Mouse (Mus musculus): ENCODE results near the gene Fbxo9. TPM values are rescaled to one million over a fixed set of nuclear protein-coding genes. Genes with fewer than 3 reads are reported as not detected.
A peak's percentile ranks its signal among the peaks of the same experiment; 100 is the strongest.
"Not testable (repeated sequence)": the region's sequence is repeated elsewhere in the genome, so short reads cannot be mapped to it uniquely, and the experiment has no call there.

Gene Fbxo9
- total RNA-seq, 2 experiments from 2014 or later = 99.6 to 99.8 TPM

DNA sequence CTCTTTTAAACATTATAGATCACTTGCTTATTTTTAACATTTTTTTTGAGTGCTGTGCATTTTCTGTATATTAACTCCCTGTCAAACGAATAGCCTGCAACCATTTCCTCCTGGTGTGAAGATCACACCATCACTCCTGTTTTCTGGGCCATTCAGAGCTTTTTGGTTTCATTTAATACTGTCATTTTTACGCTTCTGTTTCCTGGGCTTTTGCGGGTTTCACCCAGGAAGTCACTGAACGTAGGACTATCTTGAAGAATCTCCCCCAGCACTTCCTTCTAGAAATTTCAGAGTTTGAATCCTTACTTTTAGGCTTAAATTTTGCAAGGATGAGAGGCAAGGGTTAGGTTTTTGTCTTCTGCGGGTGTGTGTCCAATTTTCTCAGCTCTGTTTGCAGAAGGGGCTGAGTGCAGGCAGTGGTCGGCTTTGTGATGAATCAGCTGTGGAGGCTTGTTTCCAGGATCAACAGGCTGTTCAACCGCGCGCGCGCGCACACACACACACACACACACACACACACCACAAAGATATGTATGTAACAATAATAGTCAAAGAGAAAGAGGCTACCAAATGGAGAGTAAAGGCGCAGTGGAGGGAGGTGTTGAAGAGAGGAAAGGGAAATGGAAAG, 35.0 kb downstream of the Fbxo9 start:
- DNase-seq (ENCODE audit: low spot score in 2 of 2) = no peak

DNA sequence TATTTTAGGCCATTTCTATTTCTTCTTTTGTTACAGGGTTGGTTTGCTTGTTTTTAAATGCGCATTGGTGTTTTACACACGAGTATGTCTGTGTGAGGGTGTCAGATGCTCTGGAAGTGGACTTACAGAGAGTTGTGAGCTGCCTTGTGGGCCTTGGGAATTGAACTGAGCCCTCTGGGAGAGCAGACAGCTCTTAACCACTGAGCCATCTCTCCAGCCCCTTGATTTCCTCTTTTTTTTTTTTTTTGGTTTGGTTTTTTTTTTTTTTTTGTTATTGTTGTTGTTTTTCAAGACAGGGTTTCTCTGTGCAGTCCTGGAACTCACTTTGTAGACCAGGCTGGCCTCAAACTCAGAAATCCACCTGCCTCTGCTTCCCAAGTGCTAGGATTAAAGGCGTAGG, 35.6 kb downstream of the Fbxo9 start:
- not testable (repeated sequence) for DNase-seq (ENCODE audit: low spot score in 2 of 2)

- no peak for DNase-seq (ENCODE audit: low spot score in 2 of 2)
Observed at GRCm38 (mm10) chr9:78071626-78072025, 37.2 kb downstream of the Fbxo9 start.

DNA sequence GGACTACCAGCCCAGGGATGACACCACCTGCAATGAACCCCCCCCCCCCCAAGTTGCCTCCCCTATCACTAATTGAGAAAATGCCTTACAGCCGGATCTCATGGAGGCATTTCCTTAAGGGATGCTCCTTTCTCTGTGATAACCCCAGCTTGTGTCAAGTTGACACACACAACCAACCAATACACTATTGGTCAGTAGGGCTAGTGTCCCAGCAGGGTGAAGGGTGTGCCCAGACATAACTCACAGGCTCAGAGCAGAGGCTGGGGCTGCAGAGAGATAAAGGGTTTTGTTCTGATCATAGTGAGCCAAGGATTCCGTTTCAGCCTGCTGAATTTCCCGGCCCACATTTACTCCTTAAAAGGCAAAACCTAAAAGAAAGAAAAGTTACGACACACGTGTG, 38.4 kb downstream of the Fbxo9 start:
- DNase-seq (ENCODE audit: low spot score in 2 of 2) = no peak

DNA sequence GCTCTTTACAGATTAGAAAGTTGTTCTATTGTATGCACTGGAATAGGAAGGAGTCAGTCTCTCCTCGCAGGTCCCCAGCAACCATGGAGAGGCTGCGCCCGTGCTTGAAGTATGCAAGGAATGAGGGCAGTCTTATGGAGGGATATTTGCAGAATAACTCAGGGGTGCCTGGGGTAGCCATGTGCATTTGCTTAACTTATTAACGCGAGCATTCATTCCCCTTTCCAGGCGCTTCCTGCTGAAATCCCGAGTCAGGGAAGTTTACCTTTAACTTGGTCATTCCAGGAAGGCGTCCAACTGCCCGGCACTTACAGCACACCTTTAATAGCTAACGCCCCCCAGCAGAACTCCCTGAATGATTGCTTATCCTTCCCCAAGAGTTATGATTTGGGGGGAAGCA, 44.7 kb downstream of the Fbxo9 start:
- no peak for DNase-seq (ENCODE audit: low spot score in 2 of 2)

DNA sequence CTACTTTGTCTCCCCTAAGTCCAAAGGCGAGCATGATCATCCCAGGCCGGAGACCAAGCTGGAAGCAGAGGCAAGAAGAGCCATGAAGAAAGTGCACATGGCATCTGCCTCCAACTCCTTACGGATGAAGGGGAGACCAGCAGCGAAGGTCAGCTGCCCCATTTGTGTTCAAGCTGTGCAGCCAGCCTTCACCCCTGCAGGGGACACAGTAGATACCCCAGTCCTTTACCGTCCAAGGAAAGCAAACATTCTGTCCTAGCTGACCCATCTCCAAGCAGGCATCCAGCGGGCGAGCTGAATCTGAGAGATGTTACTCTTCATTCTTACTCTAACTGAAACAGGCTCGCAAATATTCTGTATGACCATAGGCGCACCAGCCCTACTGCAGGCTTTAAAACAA, 46.5 kb downstream of the Fbxo9 start:
- no peak for DNase-seq (ENCODE audit: low spot score in 2 of 2)

DNA sequence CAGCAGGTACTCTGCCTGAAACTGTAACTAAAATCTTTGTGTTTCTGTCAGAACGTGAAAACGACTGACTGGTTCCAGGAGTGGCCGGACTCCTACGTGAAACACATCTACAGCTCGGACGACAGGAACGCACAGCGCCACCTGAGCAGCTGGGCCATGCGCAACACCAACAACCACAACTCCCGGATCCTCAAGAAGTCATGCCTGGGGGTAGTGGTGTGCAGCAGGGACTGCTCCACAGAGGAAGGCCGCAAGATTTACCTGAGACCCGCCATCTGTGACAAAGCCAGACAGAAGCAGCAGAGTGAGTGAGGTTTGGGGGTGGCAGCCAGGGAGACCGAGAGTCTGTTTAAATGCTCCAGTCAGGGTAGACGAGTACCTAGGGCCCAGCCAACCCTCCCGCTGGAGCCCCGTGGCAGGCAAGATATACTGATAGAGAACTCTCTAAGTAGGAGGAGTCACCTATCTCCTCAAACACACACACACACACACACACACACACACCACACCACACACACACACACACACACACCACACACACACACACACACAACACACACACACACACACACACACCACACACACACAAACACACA, 49.2 kb downstream of the Fbxo9 start:
- DNase-seq (ENCODE audit: low spot score in 2 of 2) = no peak

DNA sequence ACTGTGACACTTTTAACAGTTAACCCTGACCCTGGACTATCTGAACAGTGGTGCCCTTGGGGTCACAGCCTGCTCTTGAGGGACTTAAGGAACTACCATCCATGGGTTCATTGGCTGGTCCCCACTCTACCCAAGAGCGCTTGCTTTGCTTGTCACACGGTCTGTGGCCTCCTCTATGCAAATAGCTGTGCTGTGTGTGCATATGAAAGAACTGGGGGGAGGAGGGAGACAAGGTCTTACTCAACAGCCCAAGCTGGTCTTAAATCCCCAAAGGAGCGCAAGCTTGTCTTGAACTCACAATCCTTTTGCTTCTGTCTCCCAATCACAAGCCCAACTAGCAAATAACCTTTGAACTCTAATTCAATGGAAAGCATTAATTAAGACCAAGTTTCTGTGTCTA, 54.6 kb downstream of the Fbxo9 start:
- DNase-seq (ENCODE audit: low spot score in 2 of 2) = no peak

DNA sequence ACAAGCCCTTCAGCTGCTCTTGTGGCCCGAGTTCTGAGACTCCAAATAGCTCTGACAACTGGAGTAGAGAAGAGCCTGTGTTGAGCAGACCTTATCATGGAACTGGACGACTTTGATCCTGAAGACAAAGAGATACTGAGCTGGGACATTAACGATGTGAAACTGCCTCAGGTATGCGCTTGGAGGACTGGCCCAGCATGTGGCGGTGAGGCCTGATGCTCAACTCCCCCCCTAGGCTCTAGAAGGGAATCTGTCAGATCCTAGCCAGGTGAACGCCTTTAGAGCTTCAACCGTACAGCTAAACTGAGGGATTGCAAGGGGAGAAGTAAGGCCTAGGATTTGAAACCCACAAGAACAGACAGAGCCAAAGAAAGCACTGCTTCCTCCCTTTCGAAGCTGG, 55.0 kb downstream of the Fbxo9 start:
- no peak for DNase-seq (ENCODE audit: low spot score in 2 of 2)

DNA sequence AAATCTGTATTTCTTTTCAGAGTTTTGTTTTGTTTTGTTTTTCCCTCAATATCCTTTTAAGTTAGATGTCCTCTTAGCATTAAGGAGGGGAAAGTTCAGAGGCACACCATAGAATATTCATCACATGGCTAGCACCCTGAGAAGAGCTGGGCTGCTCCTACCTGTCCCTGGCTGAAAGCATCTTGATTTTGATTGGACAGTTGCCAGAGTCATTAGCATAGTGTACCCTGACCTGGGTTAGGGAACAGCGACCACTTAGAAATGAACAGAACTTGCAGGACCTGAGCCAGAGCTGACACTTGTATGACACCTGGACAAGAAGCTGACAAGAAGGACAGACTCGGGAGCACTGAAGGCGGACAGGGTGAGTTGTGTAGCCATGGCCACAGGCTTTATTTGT, 57.2 kb downstream of the Fbxo9 start, which contains the start of gene Gcm1:
Gene Gcm1, plus strand, starts transcription at position 248 of the 400 bp plus-strand sequence.
- no peak for DNase-seq (ENCODE audit: low spot score in 2 of 2)

DNA sequence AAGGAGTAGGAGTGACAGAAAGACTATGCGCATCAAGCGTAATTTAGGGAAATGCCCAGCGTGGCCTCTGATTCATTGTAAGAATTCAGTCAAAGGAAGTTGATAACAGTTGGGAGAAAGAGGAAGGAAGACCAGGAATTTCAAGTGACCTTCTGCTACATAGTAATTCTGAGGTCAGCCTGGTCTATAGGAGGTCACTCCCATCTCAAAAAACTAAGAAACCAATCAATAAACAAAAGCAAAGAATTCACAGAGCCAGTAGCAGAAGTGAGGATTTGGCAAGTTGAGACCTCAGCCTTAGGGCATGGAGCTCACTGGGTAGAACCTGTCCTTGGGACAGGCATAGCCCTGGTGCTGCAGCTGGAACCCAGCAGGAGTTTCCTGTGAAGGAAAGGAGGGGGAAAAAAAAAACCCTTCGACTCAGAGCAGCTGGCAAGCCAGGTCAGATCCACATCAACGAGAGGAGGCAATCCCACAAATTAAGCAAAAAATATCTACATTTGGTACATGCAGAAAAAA, 58.4 kb downstream of the Fbxo9 start:
- no peak for DNase-seq (ENCODE audit: low spot score in 2 of 2)

- DNase-seq (ENCODE audit: low spot score in 2 of 2) = no peak
Observed at GRCm38 (mm10) chr9:78046755-78047154, 62.1 kb downstream of the Fbxo9 start.

DNA sequence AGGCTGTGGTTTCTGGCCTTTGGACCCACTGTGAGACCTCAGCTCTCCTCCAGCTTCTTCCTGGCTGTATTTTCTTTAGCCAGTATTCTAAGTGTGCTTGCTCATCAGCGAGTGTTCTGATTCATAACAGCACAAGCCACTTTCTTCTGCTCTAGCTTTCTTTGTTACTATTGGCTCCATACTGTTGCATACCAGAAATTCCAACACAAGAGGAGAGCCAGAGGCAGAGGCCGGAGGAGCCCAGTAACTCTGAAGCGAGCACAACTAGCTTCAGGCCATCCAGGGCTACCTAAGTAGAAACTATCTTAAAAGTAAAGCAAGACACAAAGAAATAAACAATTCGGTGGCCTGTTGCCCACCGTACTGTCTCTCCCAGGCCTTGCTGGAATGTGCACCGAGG, 63.7 kb downstream of the Fbxo9 start:
- no peak for DNase-seq (ENCODE audit: low spot score in 2 of 2)

DNA sequence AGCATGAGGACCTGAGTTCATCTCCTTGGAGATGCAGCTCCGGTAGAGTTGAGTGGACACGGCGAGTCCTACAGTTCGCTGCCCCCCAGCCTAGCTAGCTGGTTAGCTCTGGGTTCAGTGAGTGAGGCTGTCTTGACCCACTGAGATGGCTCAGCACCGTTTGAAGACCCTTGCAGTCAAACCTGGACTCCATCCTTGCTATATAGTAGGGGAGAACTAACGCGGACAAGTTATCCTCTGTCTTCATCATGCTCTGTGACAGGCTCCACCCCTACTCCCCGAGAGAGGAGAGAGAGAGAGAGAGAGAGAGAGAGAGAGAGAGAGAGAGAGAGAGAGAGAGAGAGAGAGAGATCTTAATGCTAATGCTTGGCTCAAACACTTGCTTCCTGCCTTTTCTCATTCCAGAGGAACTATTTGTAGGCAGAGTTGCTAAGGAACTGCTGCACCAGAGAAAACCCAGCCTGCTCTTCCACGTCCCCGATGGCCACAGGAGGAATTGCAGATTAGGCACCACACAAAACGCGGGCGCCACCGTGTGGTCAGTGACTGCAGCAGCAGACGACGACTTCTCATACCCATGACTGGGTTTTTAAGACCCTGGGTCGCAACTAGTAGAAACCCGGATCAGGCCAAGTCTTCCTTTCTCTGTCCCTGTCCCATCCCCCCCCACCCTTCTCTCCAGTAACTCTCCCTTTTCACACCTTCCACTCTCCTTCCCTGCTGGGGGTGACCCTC, 69.9 kb downstream of the Fbxo9 start:
- DNase-seq (ENCODE audit: low spot score in 2 of 2) = peak; percentile 74 to 79

- no peak for DNase-seq (ENCODE audit: low spot score in 2 of 2)
Observed at GRCm38 (mm10) chr9:78035831-78036230, 73.0 kb downstream of the Fbxo9 start.

DNA sequence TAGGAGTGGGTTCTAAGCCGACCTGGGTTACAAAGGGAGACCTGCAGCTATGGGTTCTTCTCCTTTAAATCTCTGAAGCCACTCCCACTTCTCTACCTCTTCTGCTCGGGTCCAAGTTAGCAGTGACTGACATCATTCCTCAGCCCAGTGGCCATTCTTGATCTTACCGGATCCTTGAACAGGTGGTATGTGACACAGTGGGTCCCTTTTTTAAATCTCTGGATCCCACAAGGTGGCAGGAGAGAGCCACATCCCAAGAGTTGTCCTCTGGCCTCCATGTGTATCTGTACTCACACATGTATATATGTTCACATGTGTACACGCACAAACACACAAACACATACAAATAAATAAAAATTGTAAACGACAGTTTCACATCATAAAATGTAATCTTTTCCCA, 73.6 kb downstream of the Fbxo9 start:
- no peak for DNase-seq (ENCODE audit: low spot score in 2 of 2)

- no peak for DNase-seq (ENCODE audit: low spot score in 2 of 2)
Observed at GRCm38 (mm10) chr9:78032930-78033329, 75.9 kb downstream of the Fbxo9 start.

Other genes starting within 250 kb of the Fbxo9 start
- 10 to 100 TPM; 63.7 to 64.2 TPM for gene Elovl5, start 191.7 kb downstream of the Fbxo9 start, total RNA-seq (2021)
- not detected for gene Gcm1, start 57.1 kb downstream of the Fbxo9 start, total RNA-seq (2021)
- gene Ick, start 127 bp upstream of the Fbxo9 start, total RNA-seq (2021) = 10 to 100 TPM; 15.7 to 16.6 TPM
- gene Gsta4, start 73.7 kb upstream of the Fbxo9 start, total RNA-seq (2021) = 10 to 100 TPM; 38.5 to 45.8 TPM
- not detected for gene Gsta1, start 121.6 kb upstream of the Fbxo9 start, total RNA-seq (2021)
- gene Gm3776, start 148.1 kb upstream of the Fbxo9 start, total RNA-seq (2021) = not detected
- not detected for gene Gm10639, start 180.9 kb upstream of the Fbxo9 start, total RNA-seq (2021)
- gene Omt2a, start 205.7 kb upstream of the Fbxo9 start, total RNA-seq (2021) = not detected
- gene Omt2b, start 218.5 kb upstream of the Fbxo9 start, total RNA-seq (2021) = not detected
- gene Gsta2, start 246.7 kb upstream of the Fbxo9 start, total RNA-seq (2021) = under 1 TPM in 1 of 2 experiments, not detected in 1; 0.88 TPM